Mouse (Mus musculus) forebrain, embryonic 11.5 days (tissue): Measurements from ENCODE around the gene Tctex1d4. TPM values are rescaled to one million over a fixed set of nuclear protein-coding genes. Genes with fewer than 3 reads are reported as not detected.

ENCODE experiments used
- ATAC-seq: fragments of 200-750 bp; cut with Nextera tagmentation; replicated peaks from 2 replicates; pipeline ENCODE4 v1.8.0; 2017; ENCODE audit warnings: moderate TSS enrichment; ENCODE audit not compliant: low FRiP score
- DNase-seq: peaks from one replicate; pipeline ENCODE4 v3.0.0-alpha.2; 2017; ENCODE audit warnings: low spot score
- H3K27ac ChIP-seq: fragments of 300-500 bp; sonication (generic); 2 replicates; pipeline ENCODE4 v1.5.1; 2014; ENCODE audit warnings: low read depth, low read length
- H3K27me3 ChIP-seq: fragments of 300-500 bp; sonication (generic); 2 replicates; pipeline ENCODE4 v1.6.1; 2014; ENCODE audit warnings: mild to moderate bottlenecking, low read length, mixed read lengths; ENCODE audit not compliant: control insufficient read depth, insufficient read depth
- H3K36me3 ChIP-seq: fragments of 300-500 bp; sonication (generic); 2 replicates; pipeline ENCODE4 v1.6.1; 2014; ENCODE audit warnings: mild to moderate bottlenecking, low read length, moderate library complexity, mixed read lengths; ENCODE audit not compliant: control insufficient read depth, insufficient read depth
- H3K4me1 ChIP-seq: fragments of 300-500 bp; sonication (generic); replicated peaks from 2 replicates; pipeline ENCODE4 v1.6.1; 2014; ENCODE audit warnings: low read length, mixed read lengths; ENCODE audit not compliant: control insufficient read depth, insufficient read depth
- H3K4me2 ChIP-seq: fragments of 300-500 bp; sonication (generic); 2 replicates; pipeline ENCODE4 v1.6.1; 2014; ENCODE audit warnings: low read depth, mild to moderate bottlenecking, low read length, moderate library complexity, mixed read lengths; ENCODE audit not compliant: severe bottlenecking
- H3K4me3 ChIP-seq: fragments of 300-500 bp; sonication (generic); 2 replicates; pipeline ENCODE4 v1.5.1; 2014; ENCODE audit warnings: low read depth, low read length
- H3K9ac ChIP-seq: fragments of 300-500 bp; sonication (generic); 2 replicates; pipeline ENCODE4 v1.6.1; 2014; ENCODE audit warnings: low read length
- H3K9me3 ChIP-seq: fragments of 300-500 bp; sonication (generic); 2 replicates; pipeline ENCODE4 v1.6.1; 2016; ENCODE audit warnings: low read length, mixed read lengths; ENCODE audit not compliant: control insufficient read depth
- WGBS: fragments of 180-500 bp; shearing (Covaris S2); extraction: QIAGEN DNeasy Blood & Tissue Kit; methylation state at CpG from one replicate; pipeline ENCODE4 v1.1.7; 2014; 5-methylcytosine and 5-hydroxymethylcytosine counted together
- polyA plus RNA-seq: library from polyadenylated mRNA; unstranded; fragments of >200 nt; fragmentation: Nextera tagmentation; extraction: Ambion mirVana; gene quantifications from 2 replicates; pipeline ENCODE4 v1.2.1, GENCODE M21; 2014

Gene Tctex1d4
- polyA plus RNA-seq, result not detected in 2 replicates

GRCm38 (mm10) chr4:117126675-117127290, at the start of gene Tctex1d4:
Tctex1d4 (plus strand) TSS chr4:117126794.
- no peak within 1 kb of the TSS for H3K4me3 ChIP-seq
- 89% methylated on average over 9 of the region's 9 CpGs for WGBS
- H3K4me2 ChIP-seq, result 0 out of 2 replicates have a peak within 1 kb of the TSS, but pooled peaks have one; percentile 0
- H3K27ac ChIP-seq, result peak within 1 kb of the TSS; percentile 33; the same call in 1 of the 2 replicates
- peak within 1 kb of the TSS; percentile 41 for H3K9ac ChIP-seq
- no peaks in the 10 kb centered on the region for H3K9me3 ChIP-seq
- ATAC-seq (no peak), DNase-seq (no peak)
- H3K4me1 ChIP-seq, result peaks cover 16% of the 10 kb centered on the region
- H3K27me3 ChIP-seq, result no peaks in the 10 kb centered on the region
- peaks cover 3% of the 10 kb centered on the region; the same call in 1 of the 2 replicates for H3K36me3 ChIP-seq

- Histone ChIP-seq H3K4me3 (no peak overlapping the region), H3K36me3 (no peaks in the 10 kb centered on the region), H3K27ac (no peak overlapping the region), H3K9ac (no peak overlapping the region), H3K9me3 (no peaks in the 10 kb centered on the region), H3K27me3 (no peaks in the 10 kb centered on the region), H3K4me1 (no peaks in the 10 kb centered on the region), H3K4me2 (no peak overlapping the region)
- WGBS, result 87% methylated on average over 7 of the region's 7 CpGs
- ATAC-seq (no peak), DNase-seq (no peak)
Measured at GRCm38 (mm10) chr4:117087948-117088640, 38.5 kb upstream of the Tctex1d4 start.

- Histone ChIP-seq H3K9me3 (no peaks in the 10 kb centered on the region), H3K4me3 (no peak overlapping the region), H3K27ac (no peak overlapping the region), H3K4me1 (peaks cover 3% of the 10 kb centered on the region), H3K4me2 (no peak overlapping the region), H3K36me3 (no peaks in the 10 kb centered on the region), H3K27me3 (peaks cover 6% of the 10 kb centered on the region; the same call in 1 of the 2 replicates), H3K9ac (no peak overlapping the region)
- DNase-seq (no peak), ATAC-seq (no peak)
- 83% methylated on average over 7 of the region's 7 CpGs for WGBS
Measured at GRCm38 (mm10) chr4:117090586-117090985, 36.0 kb upstream of the Tctex1d4 start.

GRCm38 (mm10) chr4:117094626-117095361, 31.8 kb upstream of the Tctex1d4 start:
- ATAC-seq, result no peak
- H3K27ac ChIP-seq, result no peak overlapping the region

GRCm38 (mm10) chr4:117095551-117096452, 30.8 kb upstream of the Tctex1d4 start, which contains the start of gene Ptch2:
Ptch2 (plus strand) TSS chr4:117096075.
- Histone ChIP-seq H3K4me2 (peak within 1 kb of the TSS; percentile 96), H3K4me3 (peak within 1 kb of the TSS; percentile 52), H3K4me1 (peaks cover 9% of the 10 kb centered on the region), H3K9ac (peak within 1 kb of the TSS; percentile 60), H3K27ac (peak within 1 kb of the TSS; percentile 55; the same call in 1 of the 2 replicates), H3K36me3 (no peaks in the 10 kb centered on the region), H3K27me3 (peaks cover 14% of the 10 kb centered on the region; the same call in 1 of the 2 replicates), H3K9me3 (no peaks in the 10 kb centered on the region)
- peak; percentile 93 for DNase-seq
- under 1% methylated on average over 47 of the region's 50 CpGs for WGBS
- peak; percentile 85 for ATAC-seq

More at GRCm38 (mm10) chr4:117094626-117095361, 31.8 kb upstream of the Tctex1d4 start:
- Histone ChIP-seq H3K4me3 (no peak overlapping the region), H3K36me3 (no peaks in the 10 kb centered on the region), H3K4me2 (no peak overlapping the region), H3K9ac (no peak overlapping the region; the same call in 1 of the 2 replicates), H3K9me3 (no peaks in the 10 kb centered on the region), H3K27me3 (peaks cover 14% of the 10 kb centered on the region; the same call in 1 of the 2 replicates), H3K4me1 (peaks cover 9% of the 10 kb centered on the region)
- no peak for DNase-seq
- 84% methylated on average over 3 of the region's 3 CpGs for WGBS

- H3K27ac ChIP-seq, result no peak overlapping the region
- 11% methylated on average over 5 of the region's 5 CpGs for WGBS
- DNase-seq, result no peak
Measured at GRCm38 (mm10) chr4:117096666-117097065, 29.9 kb upstream of the Tctex1d4 start.

GRCm38 (mm10) chr4:117097969-117098763, 28.4 kb upstream of the Tctex1d4 start:
- Histone ChIP-seq H3K27ac (no peak overlapping the region), H3K36me3 (no peaks in the 10 kb centered on the region), H3K4me1 (peaks cover 9% of the 10 kb centered on the region), H3K4me3 (no peak overlapping the region), H3K4me2 (peak overlapping the region; percentile 96; the same call in 1 of the 2 replicates), H3K9ac (no peak overlapping the region), H3K9me3 (no peaks in the 10 kb centered on the region), H3K27me3 (peaks cover 14% of the 10 kb centered on the region; the same call in 1 of the 2 replicates)
- ATAC-seq (0 out of 2 replicates have a peak, but pooled peaks have one; percentile 4), DNase-seq (no peak)
- 68% methylated on average over 8 of the region's 8 CpGs for WGBS

More at GRCm38 (mm10) chr4:117096666-117097065, 29.9 kb upstream of the Tctex1d4 start:
- Histone ChIP-seq H3K9ac (peak overlapping the region; percentile 60), H3K9me3 (no peaks in the 10 kb centered on the region), H3K4me2 (peak overlapping the region; percentile 96), H3K27me3 (peaks cover 14% of the 10 kb centered on the region; the same call in 1 of the 2 replicates), H3K36me3 (no peaks in the 10 kb centered on the region), H3K4me3 (peak overlapping the region; percentile 52), H3K4me1 (peaks cover 9% of the 10 kb centered on the region)
- ATAC-seq, result no peak
